Mouse (Mus musculus) hindbrain, postnatal 0 days (tissue): ENCODE results near the gene Rpl26. TPM values are rescaled to one million over a fixed set of nuclear protein-coding genes. Genes with fewer than 3 reads are reported as not detected.

Experiments
- ATAC-seq: fragments of 200-750 bp; cut with Nextera tagmentation; 2 replicates; pipeline ENCODE4 v1.8.0; 2017; ENCODE audit warnings: mild to moderate bottlenecking, moderate TSS enrichment, moderate library complexity
- DNase-seq: peaks from one replicate; pipeline ENCODE4 v3.0.0-alpha.2; 2015; ENCODE audit warnings: low spot score
- H3K27ac ChIP-seq: fragments of 300-500 bp; sonication (generic); 2 replicates; pipeline ENCODE4 v1.5.1; 2014; ENCODE audit warnings: mild to moderate bottlenecking
- H3K27me3 ChIP-seq: fragments of 300-500 bp; sonication (generic); 2 replicates; pipeline ENCODE4 v1.6.1; 2014; ENCODE audit warnings: low read length, mixed read lengths; ENCODE audit not compliant: insufficient read depth
- H3K36me3 ChIP-seq: fragments of 300-500 bp; sonication (generic); 2 replicates; pipeline ENCODE4 v1.6.1; 2014; ENCODE audit warnings: low read length, mixed read lengths; ENCODE audit not compliant: insufficient read depth
- H3K4me1 ChIP-seq: fragments of 300-500 bp; sonication (generic); 2 replicates; pipeline ENCODE4 v1.6.1; 2014; ENCODE audit warnings: antibody characterized with exemption, low read length, mixed read lengths; ENCODE audit not compliant: insufficient read depth
- H3K4me2 ChIP-seq: fragments of 300-500 bp; sonication (generic); 2 replicates; pipeline ENCODE4 v1.6.1; 2014; ENCODE audit warnings: low read depth, mild to moderate bottlenecking, low read length, moderate library complexity, mixed read lengths
- H3K4me3 ChIP-seq: fragments of 300-500 bp; sonication (generic); 2 replicates; pipeline ENCODE4 v1.5.1; 2014; ENCODE audit warnings: low read length
- H3K9ac ChIP-seq: fragments of 300-500 bp; sonication (generic); replicated peaks from 2 replicates; pipeline ENCODE4 v1.6.1; 2014; ENCODE audit warnings: mild to moderate bottlenecking, low read length, moderate library complexity, mixed read lengths
- H3K9me3 ChIP-seq: fragments of 300-500 bp; sonication (generic); 2 replicates; pipeline ENCODE4 v1.6.1; 2016; ENCODE audit warnings: low read length, mixed read lengths
- CTCF ChIP-seq: IDR thresholded peaks from 2 replicates; pipeline ENCODE4 v1.5.1; 2016; ENCODE audit warnings: antibody characterized with exemption, control low read depth, low read depth
- WGBS: fragments of 180-500 bp; shearing (Covaris S2); extraction: QIAGEN DNeasy Blood & Tissue Kit; methylation state at CpG from one replicate; pipeline ENCODE4 v1.1.7; 2014; 5-methylcytosine and 5-hydroxymethylcytosine counted together
- polyA plus RNA-seq: library from polyadenylated mRNA; unstranded; fragments of >200 nt; fragmentation: Nextera tagmentation; extraction: Ambion mirVana; gene quantifications from 2 replicates; pipeline ENCODE4 v1.2.1, GENCODE M21; 2015
- total RNA-seq: library from RNA; depleted of rRNA; stranded (reverse); fragments of >200 nt; gene quantifications from 2 replicates; pipeline ENCODE4 v1.2.3, GENCODE M21; 2014

Gene Rpl26
- total and polyA plus RNA-seq, 2 experiments from 2014 or later: 608 to 1,103 TPM

GRCm38 (mm10) chr11:68897838-68898237 is 3.5 kb upstream of the Rpl26 start:
- 81% methylated on average over 6 of the region's 6 CpGs for WGBS
- Histone ChIP-seq H3K9ac (no peak overlapping the region), H3K4me3 (no peak overlapping the region), H3K4me2 (no peak overlapping the region), H3K27me3 (no peaks in the 10 kb centered on the region), H3K9me3 (no peaks in the 10 kb centered on the region), H3K27ac (no peak overlapping the region), H3K36me3 (no peaks in the 10 kb centered on the region), H3K4me1 (no peaks in the 10 kb centered on the region)
- DNase-seq (no peak), ATAC-seq (no peak)
- no peak for TF ChIP-seq CTCF

DNA sequence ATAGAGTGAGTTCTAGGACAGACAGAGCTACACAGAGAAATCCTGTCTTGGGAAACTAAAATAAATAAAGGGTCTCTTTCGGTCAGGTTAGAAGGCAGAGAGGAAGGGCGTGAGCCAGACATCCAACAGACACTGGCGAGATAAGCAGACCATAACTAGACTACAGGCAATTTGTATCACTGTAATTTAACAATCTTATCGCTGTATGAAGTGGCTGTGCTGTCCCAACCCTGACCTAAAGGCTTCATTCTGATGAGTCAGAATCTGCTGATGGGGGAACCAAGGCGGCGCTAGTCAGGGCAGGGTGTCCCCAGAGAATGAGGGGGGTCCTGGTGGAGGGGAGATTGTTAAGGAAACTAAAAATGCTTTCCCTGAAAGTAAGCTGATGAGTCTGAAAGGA is 2.6 kb upstream of the Rpl26 start:
- ATAC-seq: no peak
- Histone ChIP-seq H3K36me3 (peaks cover 9% of the 10 kb centered on the region; the same call in 1 of the 2 replicates), H3K9me3 (no peaks in the 10 kb centered on the region), H3K27me3 (no peaks in the 10 kb centered on the region), H3K4me3 (no peak overlapping the region), H3K4me2 (no peak overlapping the region), H3K9ac (no peak overlapping the region), H3K27ac (no peak overlapping the region), H3K4me1 (no peaks in the 10 kb centered on the region)
- 91% methylated on average over 6 of the region's 6 CpGs for WGBS
- DNase-seq: no peak
- TF ChIP-seq CTCF: no peak

DNA sequence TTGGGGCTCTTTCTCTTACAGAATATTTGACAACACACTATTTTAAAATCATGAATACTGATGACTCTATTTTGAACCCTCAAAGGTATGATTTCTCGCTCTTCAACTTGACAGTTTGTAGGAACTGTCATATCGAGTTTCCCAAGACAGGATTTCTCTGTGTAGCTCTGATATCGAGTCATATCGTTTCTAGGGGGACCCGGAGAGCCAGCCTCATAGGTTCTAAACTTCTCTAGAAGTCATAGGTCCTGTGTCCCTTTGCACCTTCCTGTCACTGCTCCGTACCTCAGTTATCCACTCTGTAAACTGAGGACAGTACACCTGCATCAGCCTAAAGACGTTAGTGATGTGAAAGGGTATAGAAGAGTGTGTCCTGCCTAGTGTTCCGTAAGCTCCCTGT is 1.6 kb upstream of the Rpl26 start:
- H3K4me2 ChIP-seq: no peak overlapping the region
- 81% methylated on average over 8 of the region's 8 CpGs for WGBS
- no peaks in the 10 kb centered on the region for H3K9me3 ChIP-seq
- no peak overlapping the region for H3K4me3 ChIP-seq
- no peak overlapping the region for H3K9ac ChIP-seq
- ATAC-seq: no peak
- H3K36me3 ChIP-seq: peaks cover 13% of the 10 kb centered on the region; the same call in 1 of the 2 replicates
- DNase-seq: no peak
- H3K27ac ChIP-seq: no peak overlapping the region
- TF ChIP-seq CTCF: no peak
- H3K27me3 ChIP-seq: no peaks in the 10 kb centered on the region
- no peaks in the 10 kb centered on the region for H3K4me1 ChIP-seq

- H3K9ac ChIP-seq: peak overlapping the region; percentile 44; the same call in 1 of the 2 replicates
- peak overlapping the region; percentile 61 for H3K4me2 ChIP-seq
- H3K4me3 ChIP-seq: peak overlapping the region; percentile 86
- H3K27ac ChIP-seq: no peak overlapping the region
- H3K27me3 ChIP-seq: no peaks in the 10 kb centered on the region
- DNase-seq (peak; percentile 2), ATAC-seq (peak; percentile 65)
- H3K36me3 ChIP-seq: peaks cover 21% of the 10 kb centered on the region; the same call in 1 of the 2 replicates
- no peaks in the 10 kb centered on the region for H3K9me3 ChIP-seq
- H3K4me1 ChIP-seq: no peaks in the 10 kb centered on the region
- no peak for TF ChIP-seq CTCF
- WGBS: 25% methylated on average over 31 of the region's 31 CpGs
Measured at GRCm38 (mm10) chr11:68900519-68901350, 648 bp upstream of the Rpl26 start.

- Histone ChIP-seq H3K4me1 (no peaks in the 10 kb centered on the region), H3K36me3 (peaks cover 30% of the 10 kb centered on the region; the same call in 1 of the 2 replicates), H3K9me3 (no peaks in the 10 kb centered on the region), H3K27me3 (no peaks in the 10 kb centered on the region), H3K9ac (peak overlapping the region; percentile 94), H3K27ac (peak overlapping the region; percentile 93), H3K4me3 (peak overlapping the region; percentile 86), H3K4me2 (peak overlapping the region; percentile 61)
- DNase-seq: no peak
- no peak for TF ChIP-seq CTCF
- no peak for ATAC-seq
- under 1% methylated on average over 9 of the region's 10 CpGs for WGBS
Measured at GRCm38 (mm10) chr11:68902047-68902364, 623 bp downstream of the Rpl26 start.

GRCm38 (mm10) chr11:68902367-68902766 is 984 bp downstream of the Rpl26 start:
- H3K36me3 ChIP-seq: peaks cover 30% of the 10 kb centered on the region; the same call in 1 of the 2 replicates
- H3K4me1 ChIP-seq: no peaks in the 10 kb centered on the region
- H3K9me3 ChIP-seq: no peaks in the 10 kb centered on the region
- WGBS: 8% methylated on average over 11 of the region's 11 CpGs
- DNase-seq: no peak
- H3K27ac ChIP-seq: no peak overlapping the region
- H3K27me3 ChIP-seq: no peaks in the 10 kb centered on the region
- TF ChIP-seq CTCF: no peak
- peak overlapping the region; percentile 61 for H3K4me2 ChIP-seq
- peak overlapping the region; percentile 86 for H3K4me3 ChIP-seq
- peak overlapping the region; percentile 94 for H3K9ac ChIP-seq
- no peak for ATAC-seq

- Histone ChIP-seq H3K4me1 (no peaks in the 10 kb centered on the region), H3K4me3 (peak overlapping the region; percentile 86; the same call in 1 of the 2 replicates), H3K27ac (no peak overlapping the region), H3K4me2 (peak overlapping the region; percentile 61), H3K9me3 (no peaks in the 10 kb centered on the region), H3K36me3 (peaks cover 30% of the 10 kb centered on the region; the same call in 1 of the 2 replicates), H3K9ac (peak overlapping the region; percentile 94), H3K27me3 (no peaks in the 10 kb centered on the region)
- ATAC-seq (no peak), DNase-seq (no peak)
- no peak for TF ChIP-seq CTCF
- 84% methylated on average over 5 of the region's 5 CpGs for WGBS
Measured at GRCm38 (mm10) chr11:68902823-68903222, 1.4 kb downstream of the Rpl26 start.
